Mouse (Mus musculus) lung, embryonic 14.5 days (tissue): ENCODE data around the gene Chn1. TPM values are rescaled to one million over a fixed set of nuclear protein-coding genes. Genes with fewer than 3 reads are reported as not detected.

Experiments
- ATAC-seq: fragments of 200-750 bp; cut with Nextera tagmentation; 2 replicates; pipeline ENCODE4 v1.8.0; 2017; ENCODE audit warnings: mild to moderate bottlenecking, moderate TSS enrichment, moderate library complexity; ENCODE audit not compliant: insufficient read depth
- DNase-seq: peaks from one replicate; pipeline ENCODE4 v3.0.0-alpha.2; 2015
- H3K27ac ChIP-seq: fragments of 300-500 bp; sonication (generic); 2 replicates; pipeline ENCODE4 v1.5.1; 2014; ENCODE audit warnings: low read depth, mild to moderate bottlenecking, moderate library complexity
- H3K27me3 ChIP-seq: fragments of 300-500 bp; sonication (generic); 2 replicates; pipeline ENCODE4 v1.6.1; 2014; ENCODE audit warnings: low read length, control low read depth; ENCODE audit not compliant: insufficient read depth
- H3K36me3 ChIP-seq: fragments of 300-500 bp; sonication (generic); 2 replicates; pipeline ENCODE4 v1.6.1; 2014; ENCODE audit warnings: control low read depth; ENCODE audit not compliant: insufficient read depth
- H3K4me1 ChIP-seq: fragments of 300-500 bp; sonication (generic); 2 replicates; pipeline ENCODE4 v1.6.1; 2014; ENCODE audit warnings: antibody characterized with exemption, control low read depth; ENCODE audit not compliant: insufficient read depth
- H3K4me2 ChIP-seq: fragments of 300-500 bp; sonication (generic); 2 replicates; pipeline ENCODE4 v1.6.1; 2014; ENCODE audit warnings: mild to moderate bottlenecking
- H3K4me3 ChIP-seq: fragments of 300-500 bp; sonication (generic); 2 replicates; pipeline ENCODE4 v1.5.1; 2014; ENCODE audit warnings: low read depth, low read length
- H3K9ac ChIP-seq: fragments of 300-500 bp; sonication (generic); 2 replicates; pipeline ENCODE4 v1.6.1; 2014
- H3K9me3 ChIP-seq: fragments of 300-500 bp; sonication (generic); 2 replicates; pipeline ENCODE4 v1.6.1; 2016; ENCODE audit warnings: low read depth, low read length, control low read depth
- CTCF ChIP-seq: IDR thresholded peaks from 2 replicates; pipeline ENCODE4 v1.5.1; 2016; ENCODE audit warnings: antibody characterized with exemption, low read depth
- WGBS: fragments of 180-500 bp; shearing (Covaris S2); extraction: QIAGEN DNeasy Blood & Tissue Kit; methylation state at CpG from one replicate; pipeline ENCODE4 v1.1.7; 2014; 5-methylcytosine and 5-hydroxymethylcytosine counted together
- polyA plus RNA-seq: library from polyadenylated mRNA; unstranded; fragments of >200 nt; fragmentation: Nextera tagmentation; extraction: Ambion mirVana; gene quantifications from 2 replicates; pipeline ENCODE4 v1.2.1, GENCODE M21; 2014

Chn1 gene
- polyA plus RNA-seq, 1 experiment from 2014 or later = 56.4 TPM

- no peak for TF ChIP-seq CTCF
- H3K9ac ChIP-seq = peak overlapping the region; percentile 23; the same call in 1 of the 2 replicates
- no peaks in the 10 kb centered on the region for H3K36me3 ChIP-seq
- peak overlapping the region; percentile 58 for H3K4me2 ChIP-seq
- ATAC-seq = no peak
- H3K4me1 ChIP-seq = peaks cover 12% of the 10 kb centered on the region; the same call in 1 of the 2 replicates
- H3K27me3 ChIP-seq = no peaks in the 10 kb centered on the region
- WGBS = 63% methylated on average over 8 of the region's 8 CpGs
- no peaks in the 10 kb centered on the region for H3K9me3 ChIP-seq
- no peak overlapping the region for H3K27ac ChIP-seq
- peak overlapping the region; percentile 20; the same call in 1 of the 2 replicates for H3K4me3 ChIP-seq
- DNase-seq = peak; percentile 24
Measured at GRCm38 (mm10) chr2:73659041-73659440, 116.1 kb downstream of the Chn1 start.

- H3K4me3 ChIP-seq = no peak overlapping the region
- 61% methylated on average over 3 of the region's 3 CpGs for WGBS
- H3K9ac ChIP-seq = no peak overlapping the region
- ATAC-seq (no peak), DNase-seq (peak; percentile 30)
- H3K9me3 ChIP-seq = no peaks in the 10 kb centered on the region
- H3K4me2 ChIP-seq = peak overlapping the region; percentile 35
- H3K27ac ChIP-seq = no peak overlapping the region
- no peaks in the 10 kb centered on the region for H3K27me3 ChIP-seq
- H3K36me3 ChIP-seq = no peaks in the 10 kb centered on the region
- no peak for TF ChIP-seq CTCF
- H3K4me1 ChIP-seq = peaks cover 12% of the 10 kb centered on the region; the same call in 1 of the 2 replicates
Measured at GRCm38 (mm10) chr2:73657961-73658360, 117.2 kb downstream of the Chn1 start.

- Histone ChIP-seq H3K27ac (peak overlapping the region; percentile 5), H3K27me3 (no peaks in the 10 kb centered on the region), H3K36me3 (no peaks in the 10 kb centered on the region), H3K4me3 (no peak overlapping the region), H3K4me2 (peak overlapping the region; percentile 35), H3K4me1 (peaks cover 12% of the 10 kb centered on the region; the same call in 1 of the 2 replicates), H3K9ac (no peak overlapping the region), H3K9me3 (no peaks in the 10 kb centered on the region)
- 31% methylated on average over 7 of the region's 7 CpGs for WGBS
- no peak for TF ChIP-seq CTCF
- ATAC-seq (peak; percentile 47; the same call in 1 of the 2 replicates), DNase-seq (peak; percentile 70)
Measured at GRCm38 (mm10) chr2:73657151-73657550, 118.0 kb downstream of the Chn1 start.

- no peaks in the 10 kb centered on the region for H3K9me3 ChIP-seq
- no peak for ATAC-seq
Measured at GRCm38 (mm10) chr2:73655663-73656062, 119.5 kb downstream of the Chn1 start.

GRCm38 (mm10) chr2:73654892-73655243 is 120.3 kb downstream of the Chn1 start:
- no peaks in the 10 kb centered on the region for H3K27me3 ChIP-seq
- 31% methylated on average over 1 of the region's 1 CpGs for WGBS
- H3K4me1 ChIP-seq = peaks cover 7% of the 10 kb centered on the region; the same call in 1 of the 2 replicates
- no peaks in the 10 kb centered on the region for H3K9me3 ChIP-seq
- H3K36me3 ChIP-seq = no peaks in the 10 kb centered on the region
- TF ChIP-seq CTCF = no peak
- H3K27ac ChIP-seq = peak overlapping the region; percentile 78
- H3K4me3 ChIP-seq = no peak overlapping the region
- DNase-seq = peak; percentile 75
- peak overlapping the region; percentile 32 for H3K4me2 ChIP-seq
- no peak overlapping the region for H3K9ac ChIP-seq
- peak; percentile 56 for ATAC-seq

More at GRCm38 (mm10) chr2:73655663-73656062, 119.5 kb downstream of the Chn1 start:
- Histone ChIP-seq H3K36me3 (no peaks in the 10 kb centered on the region), H3K9ac (no peak overlapping the region), H3K27me3 (no peaks in the 10 kb centered on the region), H3K27ac (peak overlapping the region; percentile 39), H3K4me2 (no peak overlapping the region), H3K4me3 (no peak overlapping the region), H3K4me1 (peaks cover 11% of the 10 kb centered on the region; the same call in 1 of the 2 replicates)
- no peak for DNase-seq
- WGBS = 61% methylated on average over 4 of the region's 4 CpGs
- TF ChIP-seq CTCF = peak; percentile 7; the same call in 1 of the 2 replicates

GRCm38 (mm10) chr2:73654059-73654891 is 120.9 kb downstream of the Chn1 start:
- Histone ChIP-seq H3K4me3 (no peak overlapping the region), H3K9me3 (no peaks in the 10 kb centered on the region), H3K4me2 (peak overlapping the region; percentile 32), H3K27me3 (no peaks in the 10 kb centered on the region), H3K9ac (no peak overlapping the region), H3K4me1 (peaks cover 7% of the 10 kb centered on the region; the same call in 1 of the 2 replicates), H3K36me3 (no peaks in the 10 kb centered on the region), H3K27ac (peak overlapping the region; percentile 78)
- no peak for TF ChIP-seq CTCF
- 26% methylated on average over 4 of the region's 4 CpGs for WGBS
- DNase-seq = peak; percentile 76
- ATAC-seq = peak; percentile 68

GRCm38 (mm10) chr2:73637688-73638087 is 137.5 kb downstream of the Chn1 start:
- TF ChIP-seq CTCF = no peak
- Histone ChIP-seq H3K9ac (no peak overlapping the region), H3K36me3 (peaks cover 6% of the 10 kb centered on the region; the same call in 1 of the 2 replicates), H3K9me3 (no peaks in the 10 kb centered on the region), H3K4me2 (no peak overlapping the region), H3K27ac (no peak overlapping the region), H3K4me3 (no peak overlapping the region), H3K4me1 (no peaks in the 10 kb centered on the region), H3K27me3 (no peaks in the 10 kb centered on the region)
- 88% methylated on average over 6 of the region's 6 CpGs for WGBS
- ATAC-seq (no peak), DNase-seq (no peak)
